Mouse (Mus musculus) common myeloid progenitor, adult 5-6 weeks (primary cell): ENCODE results near the gene Cep126. TPM values are rescaled to one million over a fixed set of nuclear protein-coding genes. Genes with fewer than 3 reads are reported as not detected.

ENCODE experiments used
- total RNA-seq: library from RNA; stranded (forward); fragments of 200-1000, 187-1606 nt; gene quantifications from 2 replicates; pipeline ENCODE4 v1.2.3, GENCODE M21; 2017

Gene Cep126
- total RNA-seq, 1 experiment from 2014 or later = 1.1 TPM

Other genes starting within 250 kb of the Cep126 start
- gene Yap1, start 129.7 kb downstream of the Cep126 start, total RNA-seq = 0.14 TPM in 1 of 2 replicates, not detected in the other
- gene Cfap300, start 91.5 kb downstream of the Cep126 start, total RNA-seq = 0.73 TPM in 1 of 2 replicates, not detected in the other